Mouse (Mus musculus) liver, embryonic 11.5 days (tissue): ENCODE results near the gene Il1rapl1. TPM values are rescaled to one million over a fixed set of nuclear protein-coding genes. Genes with fewer than 3 reads are reported as not detected.

ENCODE experiments used
- ATAC-seq: fragments of 200-750 bp; cut with Nextera tagmentation; replicated peaks from 2 replicates; pipeline ENCODE4 v1.8.0; 2017; ENCODE audit warnings: moderate number of reproducible peaks, mild to moderate bottlenecking, moderate TSS enrichment, moderate library complexity; ENCODE audit not compliant: low FRiP score
- DNase-seq: peaks from one replicate; pipeline ENCODE4 v3.0.0-alpha.2; 2017; ENCODE audit warnings: low spot score
- H3K27ac ChIP-seq: fragments of 300-500 bp; sonication (generic); 2 replicates; pipeline ENCODE4 v1.5.1; 2014; ENCODE audit warnings: mild to moderate bottlenecking, low read depth, low read length, control low read depth
- H3K27me3 ChIP-seq: fragments of 300-500 bp; sonication (generic); replicated peaks from 2 replicates; pipeline ENCODE4 v1.6.1; 2014; ENCODE audit warnings: low read length, mixed read lengths; ENCODE audit not compliant: control insufficient read depth, insufficient read depth
- H3K36me3 ChIP-seq: fragments of 300-500 bp; sonication (generic); 2 replicates; pipeline ENCODE4 v1.6.1; 2014; ENCODE audit warnings: mild to moderate bottlenecking, low read length, moderate library complexity, mixed read lengths; ENCODE audit not compliant: control insufficient read depth, insufficient read depth
- H3K4me1 ChIP-seq: fragments of 300-500 bp; sonication (generic); replicated peaks from 2 replicates; pipeline ENCODE4 v1.6.1; 2014; ENCODE audit warnings: low read length, mixed read lengths; ENCODE audit not compliant: control insufficient read depth, insufficient read depth
- H3K4me2 ChIP-seq: fragments of 300-500 bp; sonication (generic); 2 replicates; pipeline ENCODE4 v1.6.1; 2014; ENCODE audit warnings: mild to moderate bottlenecking, control low read depth, moderate library complexity
- H3K4me3 ChIP-seq: fragments of 300-500 bp; sonication (generic); 2 replicates; pipeline ENCODE4 v1.5.1; 2014; ENCODE audit warnings: low read depth, low read length, control low read depth
- H3K9ac ChIP-seq: fragments of 300-500 bp; sonication (generic); 2 replicates; pipeline ENCODE4 v1.6.1; 2014; ENCODE audit warnings: low read depth, low read length, control low read depth
- H3K9me3 ChIP-seq: fragments of 300-500 bp; sonication (generic); 2 replicates; pipeline ENCODE4 v1.6.1; 2016; ENCODE audit warnings: low read length, inconsistent platforms, mixed read lengths; ENCODE audit not compliant: control insufficient read depth
- WGBS: fragments of 180-500 bp; shearing (Covaris S2); extraction: QIAGEN DNeasy Blood & Tissue Kit; methylation state at CpG from one replicate; pipeline ENCODE4 v1.1.7; 2014; 5-methylcytosine and 5-hydroxymethylcytosine counted together
- polyA plus RNA-seq: library from polyadenylated mRNA; unstranded; fragments of >200 nt; fragmentation: Nextera tagmentation; extraction: Ambion mirVana; gene quantifications from 2 replicates; pipeline ENCODE4 v1.2.1, GENCODE M21; 2014

The Il1rapl1 gene
- polyA plus RNA-seq, 1 experiment from 2014 or later: 0.14 TPM

GRCm38 (mm10) chrX:86808218-86808617 lies 1307.2 kb downstream of the Il1rapl1 start:
- H3K9me3 ChIP-seq: no peaks in the 10 kb centered on the region
- H3K9ac ChIP-seq: no peak overlapping the region
- H3K27me3 ChIP-seq: no peaks in the 10 kb centered on the region
- H3K27ac ChIP-seq: no peak overlapping the region
- DNase-seq: no peak
- H3K4me3 ChIP-seq: no peak overlapping the region
- H3K4me2 ChIP-seq: no peak overlapping the region
- ATAC-seq: no peak
- H3K36me3 ChIP-seq: no peaks in the 10 kb centered on the region
- no peaks in the 10 kb centered on the region for H3K4me1 ChIP-seq
- WGBS: 80% methylated on average over 3 of the region's 3 CpGs

GRCm38 (mm10) chrX:86802725-86803124 lies 1312.7 kb downstream of the Il1rapl1 start:
- Histone ChIP-seq H3K27me3 (no peaks in the 10 kb centered on the region), H3K9me3 (no peaks in the 10 kb centered on the region), H3K4me3 (no peak overlapping the region), H3K27ac (no peak overlapping the region), H3K4me2 (no peak overlapping the region), H3K4me1 (no peaks in the 10 kb centered on the region), H3K9ac (no peak overlapping the region), H3K36me3 (no peaks in the 10 kb centered on the region)
- DNase-seq (no peak), ATAC-seq (no peak)
- WGBS: 61% methylated on average over 2 of the region's 2 CpGs

- no peak overlapping the region for H3K4me3 ChIP-seq
- H3K9ac ChIP-seq: no peak overlapping the region
- no peaks in the 10 kb centered on the region for H3K36me3 ChIP-seq
- 51% methylated on average over 3 of the region's 3 CpGs for WGBS
- H3K9me3 ChIP-seq: no peaks in the 10 kb centered on the region
- H3K27me3 ChIP-seq: no peaks in the 10 kb centered on the region
- H3K27ac ChIP-seq: no peak overlapping the region
- DNase-seq (no peak), ATAC-seq (no peak)
- no peaks in the 10 kb centered on the region for H3K4me1 ChIP-seq
- no peak overlapping the region for H3K4me2 ChIP-seq
Observed at GRCm38 (mm10) chrX:86728803-86729202, 1386.6 kb downstream of the Il1rapl1 start.
